Mouse (Mus musculus) lung, postnatal 36 days (tissue): ENCODE data around the gene Sdad1.
"Not testable (repeated sequence)": the region's sequence is repeated elsewhere in the genome, so short reads cannot be mapped to it uniquely, and the experiment has no call there.

Experiments used
- DNase-seq: peaks from one replicate; pipeline ENCODE4 v3.0.0; 2022; ENCODE audit warnings: mixed read lengths

Gene Sdad1

GRCm38 (mm10) chr5:92309681-92310511 is at the start of gene Sdad1:
Gene Sdad1, minus strand, starts transcription at chr5:92310479.
- DNase-seq, result peak; percentile 95

GRCm38 (mm10) chr5:92358767-92359455 is 48.6 kb upstream of the Sdad1 start:
- DNase-seq, result no peak

- DNase-seq, result no peak
Measured at GRCm38 (mm10) chr5:92358033-92358432, 47.8 kb upstream of the Sdad1 start.

GRCm38 (mm10) chr5:92353517-92353916 is 43.2 kb upstream of the Sdad1 start:
- peak; percentile 52 for DNase-seq

DNA sequence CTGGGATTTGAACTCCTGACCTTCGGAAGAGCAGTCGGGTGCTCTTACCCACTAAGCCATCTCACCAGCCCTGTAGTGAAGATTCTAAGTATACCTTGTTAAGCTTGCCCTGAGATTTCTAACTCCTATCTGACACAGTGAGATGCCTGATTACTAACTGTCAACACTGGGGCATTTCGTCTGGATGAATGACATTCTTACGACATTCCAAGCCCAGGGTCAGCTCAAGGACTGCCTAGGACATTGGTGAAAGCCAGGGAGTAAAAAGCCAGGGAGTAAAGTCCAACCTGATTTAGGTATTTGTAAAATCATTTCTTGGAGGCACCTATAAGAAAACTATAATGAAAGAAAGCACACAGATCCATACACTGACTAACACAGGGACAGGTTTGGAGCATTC is 42.4 kb upstream of the Sdad1 start:
- not testable (repeated sequence) for DNase-seq

DNA sequence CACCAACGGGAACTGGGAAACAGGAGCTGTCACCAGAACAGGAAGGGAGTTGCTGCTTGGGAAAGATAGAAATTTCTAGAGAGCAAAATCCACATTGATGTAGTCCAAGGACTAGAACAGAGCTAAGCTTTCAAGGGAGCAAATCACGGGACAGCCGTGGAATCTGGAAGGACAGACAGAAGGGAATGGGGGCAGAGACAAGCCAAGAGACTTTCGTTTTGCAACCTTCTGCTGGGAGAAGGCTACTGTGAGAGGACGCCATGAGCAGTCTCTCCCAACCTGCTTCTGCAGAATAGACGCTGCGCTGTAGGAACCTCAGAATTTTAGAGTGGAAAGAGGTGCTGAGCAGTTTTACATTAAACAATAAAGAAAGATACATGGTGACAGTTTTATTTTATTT is 39.5 kb upstream of the Sdad1 start:
- DNase-seq, result no peak

DNA sequence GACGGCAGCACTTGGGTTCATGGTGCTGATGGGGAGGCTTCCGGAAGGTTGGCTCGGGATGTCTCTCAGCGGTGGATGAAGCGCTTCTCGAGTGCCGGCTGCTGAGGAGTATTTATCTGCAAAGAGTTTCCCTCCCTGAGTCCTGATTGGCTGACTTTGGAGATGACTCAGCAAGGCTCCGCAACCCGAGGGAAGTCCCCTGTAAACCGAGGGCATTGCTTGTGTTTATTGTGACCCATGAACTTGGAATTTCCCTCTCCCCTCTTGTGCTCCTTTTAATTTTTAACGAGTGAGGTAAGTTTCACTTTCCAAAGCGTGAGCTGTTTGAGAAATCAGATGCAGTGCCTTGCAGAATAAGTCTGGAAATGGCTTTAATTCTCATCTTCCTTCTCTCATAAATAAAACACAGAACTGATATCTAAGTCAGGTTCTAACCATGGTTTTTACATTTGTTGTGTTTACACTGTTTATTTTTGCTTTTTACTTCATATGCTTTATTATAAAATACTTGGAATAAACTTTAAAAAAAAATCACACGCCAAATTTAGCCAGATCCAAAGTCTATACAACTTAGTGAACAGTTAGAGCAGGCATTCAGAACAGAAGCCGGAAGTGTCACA is 38.6 kb upstream of the Sdad1 start, which contains the start of gene Cxcl10:
Gene Cxcl10, minus strand, starts transcription at position 96 of the 620 bp plus-strand sequence.
- DNase-seq, result peak; percentile 68

GRCm38 (mm10) chr5:92345006-92345405 is 34.7 kb upstream of the Sdad1 start:
- DNase-seq, result no peak

GRCm38 (mm10) chr5:92340606-92341005 is 30.3 kb upstream of the Sdad1 start:
- no peak for DNase-seq

DNA sequence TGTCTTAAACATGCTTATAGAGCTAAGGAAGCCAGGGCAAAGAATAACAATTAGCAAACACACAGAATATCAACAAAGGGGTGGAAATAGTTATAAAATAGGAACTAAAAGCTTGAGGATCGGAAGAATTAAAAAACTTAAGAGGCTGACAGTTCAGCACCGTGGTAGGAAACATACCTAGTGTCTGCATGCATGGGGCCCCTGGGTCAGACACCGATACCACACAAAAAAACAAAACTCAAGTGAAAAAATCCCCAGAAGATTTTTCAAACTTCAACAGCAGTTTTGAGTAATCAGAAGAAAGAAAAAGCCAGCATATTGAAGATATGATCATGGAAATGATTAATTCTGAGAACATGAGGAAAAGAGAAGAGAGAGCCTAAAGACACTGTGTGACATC is 26.5 kb upstream of the Sdad1 start:
- DNase-seq, result no peak

- DNase-seq, result peak; percentile 69
Measured at GRCm38 (mm10) chr5:92332359-92332840, 22.1 kb upstream of the Sdad1 start.

DNA sequence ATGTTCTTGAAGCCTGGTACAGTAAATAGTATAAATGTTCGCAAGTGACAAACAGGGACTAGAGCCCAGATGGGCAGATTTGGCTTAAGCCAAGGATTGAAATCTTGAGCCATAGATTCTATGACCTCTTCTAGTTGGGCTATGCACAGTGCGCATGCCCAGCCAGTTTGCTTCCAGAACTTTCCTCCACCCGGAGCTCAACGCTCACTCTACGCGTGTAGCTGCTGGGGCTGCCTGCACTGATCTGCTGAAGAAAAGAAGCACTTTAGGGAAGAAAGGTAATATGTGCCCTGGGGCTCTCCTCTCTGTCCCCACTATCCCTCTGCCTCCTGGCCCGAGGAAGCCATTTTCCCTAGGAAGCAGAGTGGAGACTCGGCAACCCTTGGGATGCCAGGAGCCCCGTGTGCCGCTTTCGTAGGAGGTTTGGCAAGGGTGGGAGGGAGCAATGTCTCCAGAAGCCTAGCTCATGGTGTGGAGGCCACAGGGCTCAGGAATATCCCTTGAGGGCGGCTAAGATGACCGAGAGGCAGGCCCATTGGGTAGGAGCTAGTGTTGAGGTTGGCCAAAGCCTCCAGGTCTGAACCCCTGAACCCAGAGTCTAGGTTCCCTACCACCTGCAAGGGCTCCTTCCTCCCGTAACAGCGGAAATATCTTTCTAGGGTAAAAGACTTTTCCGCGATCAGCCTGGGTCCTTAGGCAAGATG is 21.5 kb upstream of the Sdad1 start, which contains the start of gene Art3:
Gene Art3, plus strand, starts transcription at position 193 of the 704 bp plus-strand sequence.
- no peak for DNase-seq

- DNase-seq, result peak; percentile 23
Measured at GRCm38 (mm10) chr5:92331122-92331521, 20.8 kb upstream of the Sdad1 start.

DNA sequence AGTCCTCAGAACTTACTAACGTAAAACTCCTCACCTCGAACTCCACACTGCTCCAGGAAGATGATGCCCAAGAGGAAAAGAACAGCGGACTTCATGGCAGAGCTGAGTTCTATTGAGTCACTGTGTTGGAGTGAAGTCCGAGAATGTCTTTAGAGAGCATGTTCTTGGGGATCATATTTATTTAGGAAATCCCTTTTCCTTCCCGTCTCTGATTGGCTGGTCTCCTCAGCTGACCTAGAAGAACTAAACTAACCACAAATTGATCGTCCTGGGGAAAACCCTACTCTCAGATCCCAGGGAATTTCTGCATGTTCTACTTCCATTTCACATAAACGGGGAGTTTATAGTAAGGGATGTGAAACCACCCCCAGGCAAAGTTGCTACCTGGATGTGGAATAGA is 17.6 kb upstream of the Sdad1 start, which contains the start of gene Cxcl9:
Gene Cxcl9, minus strand, starts transcription at position 151 of the 400 bp plus-strand sequence.
- DNase-seq, result no peak

DNA sequence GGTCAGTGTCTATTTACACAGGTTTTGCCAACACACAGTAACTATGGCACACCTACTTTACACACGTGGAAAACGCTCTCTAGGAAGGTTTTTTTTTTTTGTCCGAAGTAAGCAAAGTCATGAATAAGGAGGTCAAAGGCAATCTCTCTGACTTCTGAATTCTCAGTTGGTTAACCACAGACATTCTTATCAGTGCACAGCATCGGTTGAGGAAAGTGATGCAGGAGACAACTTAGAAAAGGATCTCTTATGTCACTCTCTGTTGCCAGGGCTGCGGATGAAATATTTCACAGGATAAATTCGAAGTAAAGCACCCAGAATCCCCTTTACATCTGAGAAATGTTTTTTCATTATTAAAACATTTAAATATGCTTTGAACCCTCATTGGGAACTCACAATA is 17.1 kb upstream of the Sdad1 start:
- no peak for DNase-seq

- peak; percentile 77 for DNase-seq
Measured at GRCm38 (mm10) chr5:92323264-92323663, 13.0 kb upstream of the Sdad1 start.

DNA sequence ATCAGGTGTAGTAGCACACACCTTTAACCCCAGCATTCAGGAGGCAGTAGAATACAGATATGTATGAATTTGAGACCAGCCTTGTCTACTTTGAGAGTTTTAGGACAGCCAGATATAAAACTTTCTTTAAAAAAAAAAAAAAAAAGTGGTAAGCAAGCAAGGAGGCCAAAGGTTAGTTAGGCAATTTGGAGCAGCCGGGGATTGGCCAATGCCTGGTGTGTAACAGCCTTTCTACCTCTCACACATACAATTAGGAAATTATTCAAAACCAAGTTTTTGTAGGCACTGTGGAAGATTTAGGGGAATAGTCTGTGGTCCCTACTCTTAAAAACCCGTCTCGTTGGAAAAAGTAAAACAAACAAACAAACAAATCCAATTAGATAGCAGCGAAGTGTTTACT is 12.3 kb upstream of the Sdad1 start:
- DNase-seq, result peak; percentile 62

GRCm38 (mm10) chr5:92321631-92322400 is 11.5 kb upstream of the Sdad1 start:
- DNase-seq, result peak; percentile 9

DNA sequence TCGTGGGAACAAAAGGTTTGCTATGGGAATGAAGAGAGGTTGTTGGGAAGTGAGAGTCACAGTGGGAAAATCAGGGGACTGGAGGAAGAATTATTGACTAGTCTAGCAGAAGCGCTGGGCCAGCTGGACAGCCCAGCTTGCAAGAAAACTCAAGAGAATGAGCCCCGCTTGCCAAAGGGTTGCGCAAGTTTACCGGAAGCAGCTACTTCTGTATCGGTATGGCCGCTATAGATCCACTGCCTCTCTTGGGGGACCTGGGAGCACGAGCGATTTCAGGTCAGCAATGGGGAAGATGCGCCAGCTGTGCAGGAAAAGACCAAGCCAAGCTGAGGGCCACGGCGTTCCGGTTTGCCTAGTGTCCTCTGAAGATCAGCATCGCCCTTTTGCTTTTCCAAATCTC is 8.3 kb upstream of the Sdad1 start:
- DNase-seq, result peak; percentile 32

DNA sequence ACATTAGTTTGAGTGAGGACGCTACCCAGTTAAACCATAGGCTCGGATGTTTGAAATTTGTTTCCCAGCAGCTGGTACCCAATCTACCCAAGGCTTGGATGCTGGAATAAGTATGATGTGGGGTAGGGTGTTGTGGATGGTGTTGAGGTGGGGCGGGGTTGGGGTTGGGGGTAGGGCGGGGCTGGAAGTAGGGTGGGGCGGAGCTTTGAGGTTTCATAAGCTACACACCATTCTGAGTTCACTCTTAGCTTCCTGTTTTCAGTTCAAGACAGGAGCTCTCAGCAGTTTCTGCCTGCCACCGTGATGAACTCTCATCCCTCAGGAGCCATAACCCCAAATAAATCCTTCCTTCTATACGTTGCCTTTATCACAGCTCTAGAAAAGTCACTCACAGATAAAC is 7.8 kb upstream of the Sdad1 start:
- peak; percentile 11 for DNase-seq

DNA sequence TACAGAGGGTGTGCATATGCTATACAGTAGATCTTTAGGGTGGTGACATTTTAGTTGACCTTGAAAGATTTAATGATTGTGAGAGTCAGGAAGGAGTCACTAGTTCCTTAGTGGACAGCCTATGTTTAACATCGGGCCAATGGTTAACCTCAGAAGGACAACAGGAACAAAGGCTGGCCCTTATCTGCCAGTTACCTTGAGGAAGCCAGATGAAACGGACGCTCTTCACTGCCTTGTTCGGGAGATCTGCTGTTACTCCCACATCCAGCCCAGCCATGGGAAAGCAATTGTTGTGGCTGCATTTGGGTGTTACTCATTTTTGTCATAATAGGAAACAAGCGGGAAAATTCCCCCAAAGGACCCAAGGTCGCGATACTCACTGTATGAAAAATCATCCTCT is 3.5 kb upstream of the Sdad1 start:
- DNase-seq, result no peak
